Mouse (Mus musculus) layer of hippocampus, adult 2 months (tissue): ENCODE results near the gene Mocs3. TPM values are rescaled to one million over a fixed set of nuclear protein-coding genes. Genes with fewer than 3 reads are reported as not detected.

ENCODE experiments used
- DNase-seq, 2 experiments: peaks; one replicate each; pipeline ENCODE4 v3.0.0; 2022; ENCODE audit warnings: low spot score in 2 of 2
- H3K27ac ChIP-seq: fragments of 200-600 bp; 2 replicates; pipeline ENCODE4 v1.8.1; 2022
- H3K4me3 ChIP-seq: fragments of 200-600 bp; 2 replicates; pipeline ENCODE4 v1.8.1; 2022; ENCODE audit warnings: mild to moderate bottlenecking
- CTCF ChIP-seq: fragments of 200-600 bp; conservative IDR thresholded peaks from 2 replicates; pipeline ENCODE4 v1.8.1; 2022; ENCODE audit warnings: antibody characterized with exemption, mild to moderate bottlenecking, moderate library complexity
- total RNA-seq, 2 experiments: library from RNA; stranded (reverse); gene quantifications; 2 replicates each; pipeline ENCODE4 v1.2.3; 2021

Gene Mocs3
- total RNA-seq, 2 experiments from 2014 or later: 20.7 to 20.9 TPM

DNA sequence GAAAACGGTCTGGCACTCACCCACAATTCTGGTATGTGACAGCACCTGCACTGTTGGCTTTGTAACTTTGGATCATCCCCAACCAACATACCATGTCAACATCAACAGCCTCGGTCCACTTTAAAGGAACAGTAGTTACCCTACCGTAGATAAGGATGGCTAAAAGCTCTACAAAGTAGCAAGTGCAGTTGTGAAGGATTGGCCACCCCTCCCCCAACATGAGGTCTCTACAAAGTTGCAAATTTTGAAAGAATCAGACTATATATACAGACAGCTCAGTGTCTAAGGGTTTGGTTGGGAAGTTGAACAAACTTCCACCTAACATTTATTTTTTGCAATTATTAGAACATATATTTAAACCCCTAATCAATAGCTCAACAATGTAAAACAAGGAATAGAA, 22.5 kb upstream of the Mocs3 start:
- H3K4me3 ChIP-seq: no peak overlapping the region; the same call in 1 of the 2 replicates
- no peak for TF ChIP-seq CTCF
- peak overlapping the region; percentile 100 for H3K27ac ChIP-seq
- no peak for DNase-seq

DNA sequence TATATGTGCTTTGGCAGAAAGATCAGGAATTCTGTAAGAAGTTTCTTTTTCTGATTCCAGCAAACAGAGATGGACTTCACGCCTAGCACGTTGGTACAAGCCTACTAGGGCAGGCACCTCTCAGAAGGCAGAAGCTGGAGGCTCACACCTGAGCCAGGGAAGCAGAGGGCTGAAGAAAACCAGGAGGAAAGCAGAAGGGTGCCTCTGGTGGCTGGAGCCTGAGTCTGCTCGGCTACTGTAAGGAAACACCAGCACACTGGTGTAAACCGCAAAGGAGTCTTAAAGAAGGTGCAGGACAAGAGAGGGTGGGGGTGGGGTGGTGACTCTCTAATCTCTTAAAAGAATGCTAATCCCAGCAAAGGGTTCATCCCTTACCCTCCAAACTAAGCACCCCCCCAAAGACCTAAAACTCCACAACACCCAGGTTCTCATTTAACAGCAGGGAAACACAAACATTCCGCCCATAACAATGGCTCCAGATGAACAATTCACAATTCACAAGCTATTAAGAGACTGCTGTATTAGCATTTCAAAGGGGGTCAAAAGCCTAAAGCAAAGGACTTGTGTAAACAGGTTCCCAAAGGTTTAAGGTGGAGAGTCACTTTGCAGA, 16.5 kb upstream of the Mocs3 start:
- no peak for DNase-seq
- TF ChIP-seq CTCF: peak; percentile 33; the same call in 1 of the 2 replicates
- Histone ChIP-seq H3K4me3 (no peak overlapping the region), H3K27ac (no peak overlapping the region)

DNA sequence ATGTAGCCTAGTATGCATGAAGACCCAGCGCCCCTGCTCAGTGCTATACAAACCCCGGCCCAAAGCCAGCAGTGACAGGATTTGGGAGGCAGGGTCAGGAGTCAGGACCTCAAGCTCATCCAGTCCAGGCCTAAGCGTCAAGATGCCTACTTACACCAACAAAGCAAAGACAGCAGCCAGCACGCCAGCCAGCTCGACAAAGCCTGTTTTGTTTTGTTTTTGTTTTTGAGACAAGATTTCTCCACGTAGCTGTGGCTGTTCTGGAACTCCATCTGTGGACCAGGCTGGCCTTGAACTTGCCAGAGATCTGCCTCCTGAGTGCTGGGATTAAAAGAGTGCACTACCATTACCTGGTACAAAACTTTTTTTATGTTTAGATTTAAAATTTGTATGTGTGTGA, 7.1 kb upstream of the Mocs3 start:
- TF ChIP-seq CTCF: no peak
- DNase-seq: no peak
- H3K27ac ChIP-seq: no peak overlapping the region
- H3K4me3 ChIP-seq: no peak overlapping the region

GRCm38 (mm10) chr2:168229116-168230025, 1.1 kb upstream of the Mocs3 start:
- DNase-seq: peak; percentile 50 to 51
- no peak for TF ChIP-seq CTCF
- H3K27ac ChIP-seq: peak overlapping the region; percentile 100
- peak overlapping the region; percentile 98 for H3K4me3 ChIP-seq

DNA sequence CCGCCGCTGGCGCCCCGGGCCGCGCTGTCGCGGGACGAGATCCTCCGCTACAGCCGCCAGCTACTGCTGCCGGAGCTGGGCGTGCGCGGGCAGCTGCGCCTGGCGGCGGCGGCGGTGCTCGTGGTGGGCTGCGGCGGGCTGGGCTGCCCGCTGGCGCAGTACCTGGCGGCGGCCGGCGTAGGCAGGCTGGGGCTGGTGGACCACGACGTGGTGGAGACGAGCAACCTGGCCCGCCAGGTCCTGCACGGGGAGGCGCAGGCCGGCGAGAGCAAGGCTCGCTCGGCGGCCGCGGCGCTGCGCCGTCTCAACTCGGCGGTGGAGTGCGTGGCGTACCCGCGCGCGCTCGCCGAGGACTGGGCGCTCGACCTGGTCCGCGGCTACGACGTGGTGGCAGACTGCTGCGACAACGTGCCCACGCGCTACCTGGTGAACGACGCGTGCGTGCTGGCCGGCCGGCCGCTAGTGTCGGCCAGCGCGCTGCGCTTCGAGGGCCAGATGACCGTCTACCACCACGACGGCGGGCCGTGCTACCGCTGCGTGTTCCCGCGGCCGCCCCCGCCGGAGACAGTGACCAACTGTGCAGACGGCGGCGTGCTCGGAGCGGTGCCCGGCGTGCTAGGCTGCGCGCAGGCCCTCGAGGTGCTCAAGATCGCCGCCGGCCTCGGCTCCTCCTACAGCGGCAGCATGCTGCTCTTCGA, 500 bp downstream of the Mocs3 start:
- no peak for DNase-seq

DNA sequence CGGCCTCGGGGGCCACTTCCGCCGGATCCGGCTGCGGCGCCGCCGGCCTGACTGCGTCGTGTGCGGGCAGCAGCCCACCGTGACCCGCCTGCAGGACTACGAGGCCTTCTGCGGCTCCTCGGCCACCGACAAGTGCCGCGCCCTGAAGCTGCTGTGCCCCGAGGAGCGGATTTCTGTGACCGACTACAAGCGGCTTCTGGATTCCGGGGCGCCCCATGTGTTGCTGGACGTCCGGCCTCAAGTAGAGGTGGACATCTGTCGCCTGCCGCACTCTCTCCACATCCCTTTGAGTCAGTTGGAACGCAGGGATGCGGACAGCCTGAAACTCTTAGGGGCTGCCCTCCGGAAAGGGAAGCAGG, 1.0 kb downstream of the Mocs3 start:
- TF ChIP-seq CTCF: no peak
- DNase-seq: no peak
- Histone ChIP-seq H3K4me3 (peak overlapping the region; percentile 98), H3K27ac (no peak overlapping the region)

More for the DNA sequence above, 500 bp downstream of the Mocs3 start:
- H3K27ac ChIP-seq: peak overlapping the region; percentile 100
- TF ChIP-seq CTCF: no peak
- H3K4me3 ChIP-seq: peak overlapping the region; percentile 98

DNA sequence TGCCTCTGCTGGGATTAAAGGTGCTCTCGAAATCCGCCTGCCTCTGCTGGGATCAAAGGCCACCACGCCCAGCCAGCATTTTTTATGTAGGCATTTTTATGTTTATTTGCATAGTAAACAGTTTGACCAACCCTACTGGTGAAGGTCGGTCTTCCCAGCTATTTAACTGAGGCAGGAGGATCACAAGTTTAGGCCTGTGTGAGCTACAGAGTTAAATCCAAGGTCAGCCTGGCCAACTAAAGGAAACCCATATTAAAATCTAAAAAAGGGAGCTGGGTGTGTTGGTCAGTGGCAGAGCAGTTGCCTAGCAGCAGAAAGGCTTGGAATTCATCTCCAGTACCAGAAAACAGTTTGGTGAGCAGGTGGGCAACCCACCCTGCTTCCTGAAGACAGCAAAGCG, 2.9 kb downstream of the Mocs3 start:
- TF ChIP-seq CTCF: no peak
- H3K27ac ChIP-seq: no peak overlapping the region
- H3K4me3 ChIP-seq: no peak overlapping the region
- DNase-seq: no peak

DNA sequence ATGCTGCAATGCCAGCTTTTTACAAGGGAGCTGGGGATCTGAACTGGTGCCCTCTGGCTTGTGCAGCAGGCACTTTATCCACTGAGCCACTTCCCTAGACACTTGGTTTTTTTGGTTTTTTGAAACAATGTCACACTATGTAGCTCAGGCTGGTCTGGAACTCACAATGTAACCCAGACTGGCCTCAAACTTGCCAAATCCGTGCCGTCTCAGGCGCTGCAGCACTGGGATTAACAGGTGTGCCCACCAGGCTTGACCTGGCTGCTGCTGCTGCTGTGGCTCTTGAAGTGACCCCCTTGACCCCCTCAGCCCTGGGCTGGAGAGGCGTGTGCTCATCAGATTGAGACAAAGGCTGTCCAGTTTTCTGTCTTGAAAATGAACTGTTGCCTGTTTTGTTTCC, 7.9 kb downstream of the Mocs3 start:
- TF ChIP-seq CTCF: no peak
- H3K4me3 ChIP-seq: no peak overlapping the region
- H3K27ac ChIP-seq: no peak overlapping the region
- no peak for DNase-seq

DNA sequence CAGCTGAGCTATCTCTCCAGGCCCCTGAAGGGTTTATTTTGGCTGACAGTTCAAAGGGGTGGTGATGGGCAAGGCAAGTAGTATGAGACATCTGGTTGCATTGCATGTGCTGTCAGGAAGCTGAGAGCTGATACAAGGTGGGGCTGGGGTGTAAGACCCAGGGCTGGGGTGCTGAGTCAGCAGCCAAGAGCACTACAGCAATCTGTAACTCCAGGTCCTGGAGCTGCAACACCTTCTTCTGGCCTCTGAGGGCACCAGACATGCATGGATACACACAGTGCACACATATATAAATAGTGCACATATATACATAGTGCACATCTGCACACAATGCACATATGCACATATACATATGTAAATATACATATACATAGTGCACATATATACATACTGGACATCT, 12.4 kb downstream of the Mocs3 start:
- Histone ChIP-seq H3K4me3 (no peak overlapping the region), H3K27ac (no peak overlapping the region)
- no peak for TF ChIP-seq CTCF
- DNase-seq: no peak

GRCm38 (mm10) chr2:168243278-168243677, 12.9 kb downstream of the Mocs3 start:
- Histone ChIP-seq H3K27ac (no peak overlapping the region), H3K4me3 (no peak overlapping the region)
- DNase-seq: no peak
- TF ChIP-seq CTCF: peak; percentile 18; the same call in 1 of the 2 replicates

DNA sequence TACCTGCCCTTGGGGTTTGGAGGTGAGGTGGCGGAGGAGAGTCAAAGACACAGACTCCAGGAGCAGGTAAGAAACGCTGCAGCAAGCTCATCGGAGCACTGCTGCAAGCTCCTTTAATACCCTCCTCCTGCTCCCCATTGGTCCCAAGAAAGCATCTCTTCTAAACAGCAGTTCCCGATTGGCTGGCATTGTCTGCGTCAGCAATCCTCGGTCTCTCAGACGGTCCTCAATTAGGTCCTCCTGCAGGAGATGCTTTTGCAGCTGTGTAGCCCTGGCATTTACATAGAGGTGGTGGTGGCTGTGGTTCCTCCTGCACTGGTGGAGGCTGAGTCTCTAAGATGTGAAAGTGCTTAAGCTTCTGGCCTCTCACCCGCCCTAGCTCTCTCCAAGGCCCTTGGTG, 15.1 kb downstream of the Mocs3 start:
- no peak for TF ChIP-seq CTCF
- no peak overlapping the region for H3K4me3 ChIP-seq
- H3K27ac ChIP-seq: no peak overlapping the region
- DNase-seq: no peak

- no peak overlapping the region for H3K27ac ChIP-seq
- no peak for DNase-seq
- no peak for TF ChIP-seq CTCF
- H3K4me3 ChIP-seq: no peak overlapping the region
These were observed 17.9 kb downstream of the Mocs3 start for GRCm38 (mm10) chr2:168248167-168248855.

- H3K4me3 ChIP-seq: no peak overlapping the region
- no peak for DNase-seq
- no peak overlapping the region for H3K27ac ChIP-seq
- TF ChIP-seq CTCF: peak; percentile 74
These were observed 18.4 kb downstream of the Mocs3 start for GRCm38 (mm10) chr2:168248856-168249245.
